Mouse (Mus musculus): ENCODE measurements around the gene Syn3. TPM values are rescaled to one million over a fixed set of nuclear protein-coding genes. Genes with fewer than 3 reads are reported as not detected.

Gene Syn3
- polyA plus RNA-seq, 1 experiment: 0.75 TPM

GRCm38 (mm10) chr10:86017781-86018180 is 480.9 kb downstream of the Syn3 start:
- H3K27ac ChIP-seq (ENCODE audit: insufficient read depth, low read depth, low read length): no peak overlapping the region
- no peak overlapping the region for H3K4me3 ChIP-seq (ENCODE audit: low read depth, low read length)
- no peaks in the 10 kb centered on the region for H3K36me3 ChIP-seq (ENCODE audit: control insufficient read depth, insufficient read depth, low read length)
- 93% methylated on average over 7 of the region's 7 CpGs for WGBS
- no peak for TF ChIP-seq CTCF (IDR thresholded peaks at IDR 0.05; ENCODE audit: extremely low read depth, insufficient read length, insufficient replicate concordance, low read depth, low read length)
- TF ChIP-seq POLR2A (IDR thresholded peaks at IDR 0.05; ENCODE audit: low read depth, low read length): no peak
- H3K4me1 ChIP-seq (ENCODE audit: control insufficient read depth, insufficient read depth, insufficient read length, low read length): no peaks in the 10 kb centered on the region
- H3K27me3 ChIP-seq (ENCODE audit: control insufficient read depth, insufficient read depth, low read length): no peaks in the 10 kb centered on the region

- no peaks in the 10 kb centered on the region for H3K36me3 ChIP-seq (ENCODE audit: control insufficient read depth, insufficient read depth, low read length)
- 37% methylated on average over 2 of the region's 2 CpGs for WGBS
- no peaks in the 10 kb centered on the region for H3K4me1 ChIP-seq (ENCODE audit: control insufficient read depth, insufficient read depth, insufficient read length, low read length)
- no peak within 1 kb of the TSS for H3K4me3 ChIP-seq (ENCODE audit: low read depth, low read length)
- peaks cover 3% of the 10 kb centered on the region; the same call in 1 of the 2 replicates for H3K27me3 ChIP-seq (ENCODE audit: control insufficient read depth, insufficient read depth, low read length)
- no peak within 1 kb of the TSS for H3K27ac ChIP-seq (ENCODE audit: insufficient read depth, low read depth, low read length)
- no peak for TF ChIP-seq POLR2A (IDR thresholded peaks at IDR 0.05; ENCODE audit: low read depth, low read length)
- TF ChIP-seq CTCF (IDR thresholded peaks at IDR 0.05; ENCODE audit: extremely low read depth, insufficient read length, insufficient replicate concordance, low read depth, low read length): no peak
Measured at GRCm38 (mm10) chr10:86011781-86012180, 486.9 kb downstream of the Syn3 start, which contains the start of gene Bpifc. Gene Bpifc (minus strand): TSS chr10:86011895.

- no peak overlapping the region for H3K27ac ChIP-seq (ENCODE audit: insufficient read depth, low read depth, low read length)
- WGBS: 62% methylated on average over 2 of the region's 2 CpGs
- no peaks in the 10 kb centered on the region for H3K36me3 ChIP-seq (ENCODE audit: control insufficient read depth, insufficient read depth, low read length)
- no peak overlapping the region for H3K4me3 ChIP-seq (ENCODE audit: low read depth, low read length)
- TF ChIP-seq CTCF (IDR thresholded peaks at IDR 0.05; ENCODE audit: extremely low read depth, insufficient read length, insufficient replicate concordance, low read depth, low read length): no peak
- no peak for TF ChIP-seq POLR2A (IDR thresholded peaks at IDR 0.05; ENCODE audit: low read depth, low read length)
- H3K27me3 ChIP-seq (ENCODE audit: control insufficient read depth, insufficient read depth, low read length): peaks cover 3% of the 10 kb centered on the region; the same call in 1 of the 2 replicates
- H3K4me1 ChIP-seq (ENCODE audit: control insufficient read depth, insufficient read depth, insufficient read length, low read length): no peaks in the 10 kb centered on the region
Measured at GRCm38 (mm10) chr10:86011172-86011571, 487.5 kb downstream of the Syn3 start.

- Histone ChIP-seq H3K36me3 (ENCODE audit: control insufficient read depth, insufficient read depth, low read length) (no peaks in the 10 kb centered on the region), H3K4me3 (ENCODE audit: low read depth, low read length) (no peak overlapping the region), H3K27me3 (ENCODE audit: control insufficient read depth, insufficient read depth, low read length) (peaks cover 3% of the 10 kb centered on the region; the same call in 1 of the 2 replicates), H3K27ac (ENCODE audit: insufficient read depth, low read depth, low read length) (no peak overlapping the region), H3K4me1 (ENCODE audit: control insufficient read depth, insufficient read depth, insufficient read length, low read length) (no peaks in the 10 kb centered on the region)
- TF ChIP-seq POLR2A (IDR thresholded peaks at IDR 0.05; ENCODE audit: low read depth, low read length) (no peak), CTCF (IDR thresholded peaks at IDR 0.05; ENCODE audit: extremely low read depth, insufficient read length, insufficient replicate concordance, low read depth, low read length) (no peak)
- WGBS: 8% methylated on average over 6 of the region's 6 CpGs
Measured at GRCm38 (mm10) chr10:86010636-86011035, 488.1 kb downstream of the Syn3 start.

GRCm38 (mm10) chr10:86009688-86010087 is 489.0 kb downstream of the Syn3 start:
- peaks cover 3% of the 10 kb centered on the region; the same call in 1 of the 2 replicates for H3K27me3 ChIP-seq (ENCODE audit: control insufficient read depth, insufficient read depth, low read length)
- no peak overlapping the region for H3K4me3 ChIP-seq (ENCODE audit: low read depth, low read length)
- TF ChIP-seq CTCF (IDR thresholded peaks at IDR 0.05; ENCODE audit: extremely low read depth, insufficient read length, insufficient replicate concordance, low read depth, low read length) (no peak), POLR2A (IDR thresholded peaks at IDR 0.05; ENCODE audit: low read depth, low read length) (no peak)
- no peaks in the 10 kb centered on the region for H3K4me1 ChIP-seq (ENCODE audit: control insufficient read depth, insufficient read depth, insufficient read length, low read length)
- no peaks in the 10 kb centered on the region for H3K36me3 ChIP-seq (ENCODE audit: control insufficient read depth, insufficient read depth, low read length)
- H3K27ac ChIP-seq (ENCODE audit: insufficient read depth, low read depth, low read length): no peak overlapping the region
- WGBS: 78% methylated on average over 2 of the region's 2 CpGs

- H3K4me1 ChIP-seq (ENCODE audit: control insufficient read depth, insufficient read depth, insufficient read length, low read length): no peaks in the 10 kb centered on the region
- H3K4me3 ChIP-seq (ENCODE audit: low read depth, low read length): no peak overlapping the region
- no peak for TF ChIP-seq POLR2A (IDR thresholded peaks at IDR 0.05; ENCODE audit: low read depth, low read length)
- no peak for TF ChIP-seq CTCF (IDR thresholded peaks at IDR 0.05; ENCODE audit: extremely low read depth, insufficient read length, insufficient replicate concordance, low read depth, low read length)
- H3K36me3 ChIP-seq (ENCODE audit: control insufficient read depth, insufficient read depth, low read length): no peaks in the 10 kb centered on the region
- H3K27me3 ChIP-seq (ENCODE audit: control insufficient read depth, insufficient read depth, low read length): peaks cover 3% of the 10 kb centered on the region; the same call in 1 of the 2 replicates
- no peak overlapping the region for H3K27ac ChIP-seq (ENCODE audit: insufficient read depth, low read depth, low read length)
- 62% methylated on average over 5 of the region's 5 CpGs for WGBS
Measured at GRCm38 (mm10) chr10:86006455-86006854, 492.2 kb downstream of the Syn3 start.

Other genes starting within 250 kb of the Syn3 start
- gene Timp3, start 198.5 kb downstream of the Syn3 start, polyA plus RNA-seq (2012; rRNA removed): 12.4 and 15.3 TPM in 2 replicates
- 9.1 and 15.1 TPM in 2 replicates for gene Hsp90b1, start 206.6 kb upstream of the Syn3 start, polyA plus RNA-seq (2012; rRNA removed)
- gene Ttc41, start 206.9 kb upstream of the Syn3 start, polyA plus RNA-seq (2012; rRNA removed): 0.32 and 0.47 TPM in 2 replicates

All from small intestine, adult 2 months (tissue).